Mouse (Mus musculus) liver, embryonic 12.5 days (tissue): ENCODE measurements at regions not wholly inside any gene's neighbourhood (a gene's known extent, or its start where the extent isn't known, plus 50 kb on each side); places are given as distances from the start of the nearest gene placed in this dataset.
A peak's percentile ranks its signal among the peaks of the same experiment; 100 is the strongest.

Source experiments
- ATAC-seq: fragments of 200-750 bp; cut with Nextera tagmentation; 2 replicates; pipeline ENCODE4 v1.8.0; 2017; ENCODE audit warnings: moderate number of reproducible peaks, mild to moderate bottlenecking, moderate library complexity
- H3K27ac ChIP-seq: fragments of 300-500 bp; sonication (generic); 2 replicates; pipeline ENCODE4 v1.5.1; 2016; ENCODE audit warnings: mild to moderate bottlenecking
- H3K27me3 ChIP-seq: fragments of 300-500 bp; sonication (generic); replicated peaks from 2 replicates; pipeline ENCODE4 v1.6.1; 2016; ENCODE audit warnings: mild to moderate bottlenecking, moderate library complexity
- H3K36me3 ChIP-seq: fragments of 300-500 bp; sonication (generic); 2 replicates; pipeline ENCODE4 v1.6.1; 2016; ENCODE audit warnings: mild to moderate bottlenecking, moderate library complexity
- H3K4me1 ChIP-seq: fragments of 300-500 bp; sonication (generic); 2 replicates; pipeline ENCODE4 v1.6.1; 2016
- H3K4me2 ChIP-seq: fragments of 300-500 bp; sonication (generic); 2 replicates; pipeline ENCODE4 v1.6.1; 2016; ENCODE audit warnings: mild to moderate bottlenecking, moderate library complexity
- H3K4me3 ChIP-seq: fragments of 300-500 bp; sonication (generic); 2 replicates; pipeline ENCODE4 v1.5.1; 2016; ENCODE audit warnings: mild to moderate bottlenecking, moderate library complexity
- H3K9ac ChIP-seq: fragments of 300-500 bp; sonication (generic); 2 replicates; pipeline ENCODE4 v1.6.1; 2016; ENCODE audit warnings: mild to moderate bottlenecking, moderate library complexity
- H3K9me3 ChIP-seq: fragments of 300-500 bp; sonication (generic); replicated peaks from 2 replicates; pipeline ENCODE4 v1.6.1; 2016; ENCODE audit warnings: mild to moderate bottlenecking, moderate library complexity
- WGBS: fragments of 180-500 bp; shearing (Covaris S2); methylation state at CpG from one replicate; pipeline ENCODE4 v1.1.7; 2016; ENCODE audit not compliant: insufficient replicate concordance; 5-methylcytosine and 5-hydroxymethylcytosine counted together

GRCm38 (mm10) chr1:168754196-168754595 lies 322.1 kb upstream of the Pbx1 start:
- no peak overlapping the region for H3K27ac ChIP-seq
- H3K4me2 ChIP-seq: no peak overlapping the region
- no peak for ATAC-seq
- H3K36me3 ChIP-seq: no peaks in the 10 kb centered on the region
- no peaks in the 10 kb centered on the region for H3K27me3 ChIP-seq
- 68% methylated on average over 7 of the region's 7 CpGs for WGBS
- no peaks in the 10 kb centered on the region for H3K9me3 ChIP-seq
- H3K4me3 ChIP-seq: no peak overlapping the region
- no peaks in the 10 kb centered on the region for H3K4me1 ChIP-seq
- H3K9ac ChIP-seq: no peak overlapping the region

- H3K4me3 ChIP-seq: no peak overlapping the region
- H3K36me3 ChIP-seq: no peaks in the 10 kb centered on the region
- no peaks in the 10 kb centered on the region for H3K27me3 ChIP-seq
- H3K27ac ChIP-seq: no peak overlapping the region
- H3K4me1 ChIP-seq: no peaks in the 10 kb centered on the region
- WGBS: 69% methylated on average over 1 of the region's 1 CpGs
- no peaks in the 10 kb centered on the region for H3K9me3 ChIP-seq
- ATAC-seq: no peak
- H3K9ac ChIP-seq: no peak overlapping the region
- no peak overlapping the region for H3K4me2 ChIP-seq
Measured at GRCm38 (mm10) chr1:168743435-168743834, 311.4 kb upstream of the Pbx1 start.

GRCm38 (mm10) chr1:168738005-168738404 lies 305.9 kb upstream of the Pbx1 start:
- Histone ChIP-seq H3K4me2 (no peak overlapping the region), H3K4me3 (no peak overlapping the region), H3K4me1 (no peaks in the 10 kb centered on the region), H3K9me3 (no peaks in the 10 kb centered on the region), H3K36me3 (no peaks in the 10 kb centered on the region), H3K27ac (no peak overlapping the region), H3K27me3 (no peaks in the 10 kb centered on the region), H3K9ac (no peak overlapping the region)
- WGBS: 65% methylated on average over 3 of the region's 3 CpGs
- no peak for ATAC-seq

GRCm38 (mm10) chr1:168737277-168737863 lies 305.3 kb upstream of the Pbx1 start:
- Histone ChIP-seq H3K4me3 (no peak overlapping the region), H3K9me3 (no peaks in the 10 kb centered on the region), H3K36me3 (no peaks in the 10 kb centered on the region), H3K4me1 (no peaks in the 10 kb centered on the region), H3K27me3 (no peaks in the 10 kb centered on the region), H3K4me2 (no peak overlapping the region), H3K9ac (no peak overlapping the region), H3K27ac (no peak overlapping the region)
- 69% methylated on average over 7 of the region's 7 CpGs for WGBS
- no peak for ATAC-seq

GRCm38 (mm10) chr1:168733066-168733465 lies 301.0 kb upstream of the Pbx1 start:
- 66% methylated on average over 5 of the region's 5 CpGs for WGBS
- no peak overlapping the region for H3K9ac ChIP-seq
- H3K27me3 ChIP-seq: no peaks in the 10 kb centered on the region
- no peaks in the 10 kb centered on the region for H3K9me3 ChIP-seq
- H3K4me1 ChIP-seq: no peaks in the 10 kb centered on the region
- ATAC-seq: no peak
- no peak overlapping the region for H3K4me2 ChIP-seq
- no peak overlapping the region for H3K27ac ChIP-seq
- H3K36me3 ChIP-seq: no peaks in the 10 kb centered on the region
- no peak overlapping the region for H3K4me3 ChIP-seq

- Histone ChIP-seq H3K9me3 (no peaks in the 10 kb centered on the region), H3K4me2 (0 out of 2 replicates have a peak overlapping the region, but pooled peaks have one; percentile 20), H3K4me1 (0 out of 2 replicates have a peak, but pooled peaks cover 2% of the 10 kb centered on the region), H3K36me3 (no peaks in the 10 kb centered on the region), H3K27ac (no peak overlapping the region), H3K9ac (no peak overlapping the region), H3K27me3 (no peaks in the 10 kb centered on the region), H3K4me3 (no peak overlapping the region)
- ATAC-seq: no peak
- 60% methylated on average over 2 of the region's 2 CpGs for WGBS
Measured at GRCm38 (mm10) chr1:168709836-168710235, 277.8 kb upstream of the Pbx1 start.

GRCm38 (mm10) chr1:168709017-168709681 lies 277.1 kb upstream of the Pbx1 start:
- peak overlapping the region; percentile 20 for H3K4me2 ChIP-seq
- no peaks in the 10 kb centered on the region for H3K27me3 ChIP-seq
- H3K9me3 ChIP-seq: no peaks in the 10 kb centered on the region
- no peaks in the 10 kb centered on the region for H3K36me3 ChIP-seq
- H3K4me1 ChIP-seq: 0 out of 2 replicates have a peak, but pooled peaks cover 2% of the 10 kb centered on the region
- no peak overlapping the region for H3K9ac ChIP-seq
- WGBS: 38% methylated on average over 21 of the region's 21 CpGs
- H3K27ac ChIP-seq: peak overlapping the region; percentile 71; the same call in 1 of the 2 replicates
- no peak for ATAC-seq
- H3K4me3 ChIP-seq: no peak overlapping the region

GRCm38 (mm10) chr1:168708161-168708865 lies 276.2 kb upstream of the Pbx1 start:
- no peak overlapping the region for H3K4me3 ChIP-seq
- no peak for ATAC-seq
- H3K27ac ChIP-seq: peak overlapping the region; percentile 71
- 0 out of 2 replicates have a peak, but pooled peaks cover 2% of the 10 kb centered on the region for H3K4me1 ChIP-seq
- no peaks in the 10 kb centered on the region for H3K27me3 ChIP-seq
- H3K9me3 ChIP-seq: no peaks in the 10 kb centered on the region
- H3K36me3 ChIP-seq: no peaks in the 10 kb centered on the region
- 48% methylated on average over 11 of the region's 11 CpGs for WGBS
- peak overlapping the region; percentile 20 for H3K4me2 ChIP-seq
- no peak overlapping the region for H3K9ac ChIP-seq

GRCm38 (mm10) chr1:168697386-168697785 lies 265.3 kb upstream of the Pbx1 start:
- Histone ChIP-seq H3K4me3 (no peak overlapping the region), H3K27ac (no peak overlapping the region), H3K9ac (no peak overlapping the region), H3K27me3 (no peaks in the 10 kb centered on the region), H3K4me1 (no peaks in the 10 kb centered on the region), H3K36me3 (no peaks in the 10 kb centered on the region), H3K9me3 (no peaks in the 10 kb centered on the region), H3K4me2 (no peak overlapping the region)
- ATAC-seq: no peak
- WGBS: 50% methylated on average over 1 of the region's 1 CpGs

- no peaks in the 10 kb centered on the region for H3K4me1 ChIP-seq
- no peaks in the 10 kb centered on the region for H3K9me3 ChIP-seq
- no peak overlapping the region for H3K27ac ChIP-seq
- H3K36me3 ChIP-seq: no peaks in the 10 kb centered on the region
- WGBS: 62% methylated on average over 7 of the region's 7 CpGs
- ATAC-seq: no peak
- H3K27me3 ChIP-seq: no peaks in the 10 kb centered on the region
- H3K4me2 ChIP-seq: no peak overlapping the region
- no peak overlapping the region for H3K9ac ChIP-seq
- H3K4me3 ChIP-seq: no peak overlapping the region
Measured at GRCm38 (mm10) chr1:168686821-168687220, 254.8 kb upstream of the Pbx1 start.

GRCm38 (mm10) chr1:168685147-168685546 lies 253.1 kb upstream of the Pbx1 start:
- Histone ChIP-seq H3K9me3 (no peaks in the 10 kb centered on the region), H3K36me3 (no peaks in the 10 kb centered on the region), H3K4me1 (no peaks in the 10 kb centered on the region), H3K27ac (no peak overlapping the region), H3K27me3 (no peaks in the 10 kb centered on the region), H3K4me2 (no peak overlapping the region), H3K4me3 (no peak overlapping the region), H3K9ac (no peak overlapping the region)
- WGBS: 44% methylated on average over 2 of the region's 2 CpGs
- ATAC-seq: no peak

GRCm38 (mm10) chr1:168681685-168682491 lies 249.8 kb upstream of the Pbx1 start:
- Histone ChIP-seq H3K27ac (no peak overlapping the region), H3K4me3 (no peak overlapping the region), H3K9me3 (no peaks in the 10 kb centered on the region), H3K4me2 (no peak overlapping the region), H3K4me1 (no peaks in the 10 kb centered on the region), H3K36me3 (no peaks in the 10 kb centered on the region), H3K9ac (no peak overlapping the region), H3K27me3 (no peaks in the 10 kb centered on the region)
- WGBS: 66% methylated on average over 6 of the region's 6 CpGs
- ATAC-seq: no peak
